Mouse (Mus musculus) liver, embryonic 12.5 days (tissue): ENCODE data around the gene Cplx2. TPM values are rescaled to one million over a fixed set of nuclear protein-coding genes. Genes with fewer than 3 reads are reported as not detected.

Experiments
- ATAC-seq: fragments of 200-750 bp; cut with Nextera tagmentation; 2 replicates; pipeline ENCODE4 v1.8.0; 2017; ENCODE audit warnings: moderate number of reproducible peaks, mild to moderate bottlenecking, moderate library complexity
- H3K27ac ChIP-seq: fragments of 300-500 bp; sonication (generic); 2 replicates; pipeline ENCODE4 v1.5.1; 2016; ENCODE audit warnings: mild to moderate bottlenecking
- H3K27me3 ChIP-seq: fragments of 300-500 bp; sonication (generic); replicated peaks from 2 replicates; pipeline ENCODE4 v1.6.1; 2016; ENCODE audit warnings: mild to moderate bottlenecking, moderate library complexity
- H3K36me3 ChIP-seq: fragments of 300-500 bp; sonication (generic); 2 replicates; pipeline ENCODE4 v1.6.1; 2016; ENCODE audit warnings: mild to moderate bottlenecking, moderate library complexity
- H3K4me1 ChIP-seq: fragments of 300-500 bp; sonication (generic); 2 replicates; pipeline ENCODE4 v1.6.1; 2016
- H3K4me2 ChIP-seq: fragments of 300-500 bp; sonication (generic); 2 replicates; pipeline ENCODE4 v1.6.1; 2016; ENCODE audit warnings: mild to moderate bottlenecking, moderate library complexity
- H3K4me3 ChIP-seq: fragments of 300-500 bp; sonication (generic); 2 replicates; pipeline ENCODE4 v1.5.1; 2016; ENCODE audit warnings: mild to moderate bottlenecking, moderate library complexity
- H3K9ac ChIP-seq: fragments of 300-500 bp; sonication (generic); 2 replicates; pipeline ENCODE4 v1.6.1; 2016; ENCODE audit warnings: mild to moderate bottlenecking, moderate library complexity
- H3K9me3 ChIP-seq: fragments of 300-500 bp; sonication (generic); replicated peaks from 2 replicates; pipeline ENCODE4 v1.6.1; 2016; ENCODE audit warnings: mild to moderate bottlenecking, moderate library complexity
- WGBS: fragments of 180-500 bp; shearing (Covaris S2); methylation state at CpG from one replicate; pipeline ENCODE4 v1.1.7; 2016; ENCODE audit not compliant: insufficient replicate concordance; 5-methylcytosine and 5-hydroxymethylcytosine counted together
- polyA plus RNA-seq: library from polyadenylated mRNA; unstranded; fragments of >200 nt; fragmentation: Nextera tagmentation; extraction: Ambion mirVana; gene quantifications from 2 replicates; pipeline ENCODE4 v1.2.1, GENCODE M21; 2016

Gene Cplx2
- 0.45 and 0.52 TPM in 2 replicates for polyA plus RNA-seq

GRCm38 (mm10) chr13:54371049-54371386 lies at the start of gene Cplx2:
Gene Cplx2, plus strand, starts transcription at chr13:54371349.
- H3K27me3 ChIP-seq = peaks cover 53% of the 10 kb centered on the region
- no peak for ATAC-seq
- H3K4me2 ChIP-seq = peak within 1 kb of the TSS; percentile 57
- WGBS = 9% methylated on average over 5 of the region's 7 CpGs
- no peak within 1 kb of the TSS for H3K27ac ChIP-seq
- no peaks in the 10 kb centered on the region for H3K9me3 ChIP-seq
- peaks cover 11% of the 10 kb centered on the region; the same call in 1 of the 2 replicates for H3K4me1 ChIP-seq
- peak within 1 kb of the TSS; percentile 13; the same call in 1 of the 2 replicates for H3K4me3 ChIP-seq
- H3K36me3 ChIP-seq = no peaks in the 10 kb centered on the region
- H3K9ac ChIP-seq = no peak within 1 kb of the TSS

GRCm38 (mm10) chr13:54322396-54323306 lies 48.5 kb upstream of the Cplx2 start:
- Histone ChIP-seq H3K9ac (no peak overlapping the region), H3K9me3 (no peaks in the 10 kb centered on the region), H3K4me2 (no peak overlapping the region), H3K27ac (no peak overlapping the region), H3K27me3 (peaks cover 5% of the 10 kb centered on the region), H3K4me3 (no peak overlapping the region), H3K36me3 (no peaks in the 10 kb centered on the region), H3K4me1 (peaks cover 4% of the 10 kb centered on the region; the same call in 1 of the 2 replicates)
- no peak for ATAC-seq
- whole genome bisulfite sequencing = 34% methylated on average over 19 of the region's 19 CpGs

- ATAC-seq = no peak
- H3K27ac ChIP-seq = no peak overlapping the region
Measured at GRCm38 (mm10) chr13:54323307-54324165, 47.6 kb upstream of the Cplx2 start.

GRCm38 (mm10) chr13:54324178-54324577 lies 47.0 kb upstream of the Cplx2 start:
- 52% methylated on average over 2 of the region's 2 CpGs for WGBS
- Histone ChIP-seq H3K9ac (no peak overlapping the region), H3K27ac (no peak overlapping the region), H3K4me3 (no peak overlapping the region), H3K4me1 (peaks cover 4% of the 10 kb centered on the region; the same call in 1 of the 2 replicates), H3K36me3 (no peaks in the 10 kb centered on the region), H3K27me3 (peaks cover 5% of the 10 kb centered on the region), H3K9me3 (no peaks in the 10 kb centered on the region), H3K4me2 (no peak overlapping the region)
- ATAC-seq = no peak

More at GRCm38 (mm10) chr13:54323307-54324165, 47.6 kb upstream of the Cplx2 start:
- H3K9me3 ChIP-seq = no peaks in the 10 kb centered on the region
- H3K27me3 ChIP-seq = peaks cover 5% of the 10 kb centered on the region
- no peak overlapping the region for H3K4me2 ChIP-seq
- no peak overlapping the region for H3K9ac ChIP-seq
- H3K36me3 ChIP-seq = no peaks in the 10 kb centered on the region
- H3K4me3 ChIP-seq = no peak overlapping the region
- H3K4me1 ChIP-seq = peaks cover 4% of the 10 kb centered on the region; the same call in 1 of the 2 replicates
- 31% methylated on average over 13 of the region's 13 CpGs for WGBS

GRCm38 (mm10) chr13:54325814-54326213 lies 45.3 kb upstream of the Cplx2 start:
- H3K4me3 ChIP-seq = no peak overlapping the region
- H3K36me3 ChIP-seq = no peaks in the 10 kb centered on the region
- H3K4me2 ChIP-seq = no peak overlapping the region
- H3K9ac ChIP-seq = no peak overlapping the region
- no peaks in the 10 kb centered on the region for H3K9me3 ChIP-seq
- no peak overlapping the region for H3K27ac ChIP-seq
- 68% methylated on average over 7 of the region's 7 CpGs for WGBS
- ATAC-seq = no peak
- H3K4me1 ChIP-seq = peaks cover 10% of the 10 kb centered on the region
- H3K27me3 ChIP-seq = peaks cover 5% of the 10 kb centered on the region

- no peaks in the 10 kb centered on the region for H3K36me3 ChIP-seq
- peaks cover 5% of the 10 kb centered on the region for H3K27me3 ChIP-seq
- no peaks in the 10 kb centered on the region for H3K9me3 ChIP-seq
- peaks cover 9% of the 10 kb centered on the region; the same call in 1 of the 2 replicates for H3K4me1 ChIP-seq
- ATAC-seq = no peak
- H3K4me2 ChIP-seq = no peak overlapping the region
- H3K27ac ChIP-seq = no peak overlapping the region
- 52% methylated on average over 6 of the region's 6 CpGs for WGBS
- H3K9ac ChIP-seq = no peak overlapping the region
- no peak overlapping the region for H3K4me3 ChIP-seq
Measured at GRCm38 (mm10) chr13:54326686-54327447, 44.3 kb upstream of the Cplx2 start.

GRCm38 (mm10) chr13:54328029-54328428 lies 43.1 kb upstream of the Cplx2 start:
- WGBS = 62% methylated on average over 1 of the region's 1 CpGs
- ATAC-seq = no peak
- peaks cover 5% of the 10 kb centered on the region; the same call in 1 of the 2 replicates for H3K27me3 ChIP-seq
- no peaks in the 10 kb centered on the region for H3K9me3 ChIP-seq
- no peak overlapping the region for H3K9ac ChIP-seq
- no peak overlapping the region for H3K27ac ChIP-seq
- no peak overlapping the region for H3K4me2 ChIP-seq
- H3K4me3 ChIP-seq = no peak overlapping the region
- peaks cover 11% of the 10 kb centered on the region; the same call in 1 of the 2 replicates for H3K4me1 ChIP-seq
- no peaks in the 10 kb centered on the region for H3K36me3 ChIP-seq

- no peak overlapping the region for H3K9ac ChIP-seq
- H3K4me3 ChIP-seq = no peak overlapping the region
- peaks cover 11% of the 10 kb centered on the region; the same call in 1 of the 2 replicates for H3K4me1 ChIP-seq
- no peak for ATAC-seq
- no peak overlapping the region for H3K4me2 ChIP-seq
- peaks cover 5% of the 10 kb centered on the region; the same call in 1 of the 2 replicates for H3K27me3 ChIP-seq
- 51% methylated on average over 8 of the region's 8 CpGs for WGBS
- H3K27ac ChIP-seq = no peak overlapping the region
- H3K9me3 ChIP-seq = no peaks in the 10 kb centered on the region
- no peaks in the 10 kb centered on the region for H3K36me3 ChIP-seq
Measured at GRCm38 (mm10) chr13:54328954-54329490, 42.1 kb upstream of the Cplx2 start.

GRCm38 (mm10) chr13:54331825-54332675 lies 39.1 kb upstream of the Cplx2 start:
- peaks cover 11% of the 10 kb centered on the region; the same call in 1 of the 2 replicates for H3K4me1 ChIP-seq
- WGBS = 68% methylated on average over 22 of the region's 22 CpGs
- no peaks in the 10 kb centered on the region for H3K36me3 ChIP-seq
- no peak overlapping the region for H3K27ac ChIP-seq
- H3K9ac ChIP-seq = no peak overlapping the region
- H3K9me3 ChIP-seq = no peaks in the 10 kb centered on the region
- no peaks in the 10 kb centered on the region for H3K27me3 ChIP-seq
- H3K4me3 ChIP-seq = no peak overlapping the region
- no peak for ATAC-seq
- H3K4me2 ChIP-seq = no peak overlapping the region

GRCm38 (mm10) chr13:54332921-54333477 lies 38.1 kb upstream of the Cplx2 start:
- H3K9me3 ChIP-seq = no peaks in the 10 kb centered on the region
- H3K4me1 ChIP-seq = peaks cover 11% of the 10 kb centered on the region; the same call in 1 of the 2 replicates
- no peak overlapping the region for H3K4me3 ChIP-seq
- no peaks in the 10 kb centered on the region for H3K27me3 ChIP-seq
- H3K9ac ChIP-seq = no peak overlapping the region
- no peak overlapping the region for H3K4me2 ChIP-seq
- H3K27ac ChIP-seq = no peak overlapping the region
- 51% methylated on average over 8 of the region's 8 CpGs for WGBS
- ATAC-seq = no peak
- H3K36me3 ChIP-seq = no peaks in the 10 kb centered on the region
